Comparison of ENCODE assay signal across 8 mouse cellular contexts in the genomic region with DNA sequence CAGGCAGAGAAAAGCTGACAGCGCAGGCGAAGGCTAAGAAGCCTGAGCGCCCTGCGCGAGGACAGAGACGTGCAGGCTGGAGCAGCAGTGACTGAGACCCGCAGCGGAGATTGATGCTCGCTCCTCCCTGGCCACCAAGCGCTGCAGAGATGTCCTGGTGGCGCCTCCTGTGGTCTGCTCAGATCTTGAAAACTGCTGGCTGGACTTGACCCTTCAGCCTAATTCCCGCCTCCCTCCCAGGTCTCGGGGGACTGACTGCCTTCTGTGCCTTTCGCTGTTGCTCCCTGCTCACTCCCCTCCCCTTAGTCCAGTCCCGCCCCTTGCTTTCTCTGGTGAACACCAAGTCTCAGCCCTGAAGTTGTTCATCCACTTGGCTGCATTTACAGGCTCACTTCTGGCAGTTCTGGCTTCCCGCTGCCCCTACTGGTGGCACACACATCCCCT. TPM values are rescaled to one million over a fixed set of nuclear protein-coding genes. Genes with fewer than 3 reads are reported as not detected.
A peak's percentile ranks its signal among the peaks of the same experiment; 100 is the strongest.
DNase-seq lines count a peak whose midpoint lies in the region; ATAC-seq lines count a peak whose summit lies in the region.

A gene (minus strand): TSS at position 180 of the 444 bp plus-strand sequence.

- H3K9ac ChIP-seq in intestine, embryonic 15.5 days, result no peak within 1 kb of the TSS
- H3K9ac ChIP-seq in limb, embryonic 11.5 days (ENCODE audit: low read length), result 0 out of 2 replicates have a peak within 1 kb of the TSS, but pooled peaks have one; percentile 17

- 0 out of 2 replicates have a peak, but pooled peaks cover 10% of the 10 kb centered on the region for H3K27me3 ChIP-seq in intestine, embryonic 15.5 days (replicated peaks)
- peaks cover 10% of the 10 kb centered on the region for H3K27me3 ChIP-seq in limb, embryonic 11.5 days (ENCODE audit: control insufficient read depth, insufficient read depth, low read length)

- peak within 1 kb of the TSS; percentile 72 for H3K4me2 ChIP-seq in intestine, embryonic 15.5 days (replicated peaks)
- H3K4me2 ChIP-seq in limb, embryonic 11.5 days (ENCODE audit: low read depth, severe bottlenecking), result peak within 1 kb of the TSS; percentile 73

- no peaks in the 10 kb centered on the region for H3K9me3 ChIP-seq in intestine, embryonic 15.5 days
- H3K9me3 ChIP-seq in limb, embryonic 11.5 days (ENCODE audit: control insufficient read depth, low read length), result no peaks in the 10 kb centered on the region

- ATAC-seq in intestine, embryonic 15.5 days, result peak; percentile 87
- ATAC-seq in limb, embryonic 11.5 days (ENCODE audit: insufficient number of reproducible peaks, low FRiP score, low TSS enrichment, low read depth), result 0 out of 2 replicates have a peak, but pooled peaks have one; percentile 44

- DNase-seq in adrenal gland, postnatal 14 days, result peak; percentile 80
- DNase-seq in embryo, embryonic 11.5 days (ENCODE audit: low read depth, low spot score), result peak; percentile 30
- DNase-seq in gastrocnemius, postnatal 25 days, result peak; percentile 32
- peak; percentile 63 for DNase-seq in limb, embryonic 11.5 days (ENCODE audit: low spot score)
- peak; percentile 64 for DNase-seq in neural tube, embryonic 10.5 days (ENCODE audit: extremely low spot score, low spot score)
- DNase-seq in testis, postnatal 10 days (ENCODE audit: low spot score), result peak; percentile 49
- no peak for DNase-seq in thymus, adult 18-20 months

- no peaks in the 10 kb centered on the region for H3K4me1 ChIP-seq in intestine, embryonic 15.5 days (replicated peaks)
- no peaks in the 10 kb centered on the region for H3K4me1 ChIP-seq in limb, embryonic 11.5 days (ENCODE audit: control insufficient read depth, insufficient read depth, low read length)

- H3K4me3 ChIP-seq in intestine, embryonic 15.5 days (replicated peaks), result peak within 1 kb of the TSS; percentile 36
- H3K4me3 ChIP-seq in limb, embryonic 11.5 days (ENCODE audit: low read depth, low read length), result peak within 1 kb of the TSS; percentile 31

- under 1% methylated on average over 16 of the region's 16 CpGs for WGBS in intestine, embryonic 15.5 days
- 1% methylated on average over 15 of the region's 16 CpGs for WGBS in limb, embryonic 11.5 days

- H3K27ac ChIP-seq in intestine, embryonic 15.5 days, result no peak within 1 kb of the TSS
- no peak within 1 kb of the TSS for H3K27ac ChIP-seq in limb, embryonic 11.5 days (replicated peaks; ENCODE audit: low read depth, low read length)

- no peaks in the 10 kb centered on the region for H3K36me3 ChIP-seq in intestine, embryonic 15.5 days
- no peaks in the 10 kb centered on the region for H3K36me3 ChIP-seq in limb, embryonic 11.5 days (ENCODE audit: control insufficient read depth, insufficient read depth, low read length)

RNA-seq across cellular contexts. Expression of the gene that starts here (rescaled TPM):
- total RNA-seq in adrenal gland, postnatal 14 days (2021), result 4.5 and 6.5 TPM in 2 replicates
- total RNA-seq in gastrocnemius, postnatal 25 days (2021), result under 1 TPM; 0.05 to 0.36 TPM
- 1.4 and 1.8 TPM in 2 replicates for polyA plus RNA-seq in intestine, embryonic 15.5 days (2015; fragmentation: Nextera tagmentation; extraction: Ambion mirVana)
- 0.09 and 0.23 TPM in 2 replicates for polyA plus RNA-seq in limb, embryonic 11.5 days (2014; fragmentation: Nextera tagmentation; extraction: Ambion mirVana)

Comparison
In these comparisons a context has a peak if more than half of its experiments do, and no peak if none do; other contexts are left out.
1. Peak in DNase-seq in gastrocnemius, postnatal 25 days; RNA of the gene not detected or under 1 TPM.
2. Peak in DNase-seq, ATAC-seq, H3K4me3 ChIP-seq, H3K9ac ChIP-seq and H3K4me2 ChIP-seq in limb, embryonic 11.5 days; RNA of the gene not detected or under 1 TPM.
3. DNase-seq: peak in adrenal gland, postnatal 14 days (single experiment), embryo, embryonic 11.5 days (single experiment), neural tube, embryonic 10.5 days (single experiment) and testis, postnatal 10 days (single experiment); none in thymus, adult 18-20 months (0 of 2).